Mouse (Mus musculus) forebrain, embryonic 14.5 days (tissue): ENCODE measurements around the gene Rab4b. TPM values are rescaled to one million over a fixed set of nuclear protein-coding genes. Genes with fewer than 3 reads are reported as not detected.
A peak's percentile ranks its signal among the peaks of the same experiment; 100 is the strongest.

Experiments
- ATAC-seq: fragments of 200-750 bp; cut with Nextera tagmentation; 2 replicates; pipeline ENCODE4 v1.8.0; 2017; ENCODE audit warnings: mild to moderate bottlenecking, moderate library complexity
- DNase-seq: peaks from one replicate; pipeline ENCODE4 v3.0.0-alpha.2; 2015; ENCODE audit warnings: low spot score
- H3K27ac ChIP-seq: fragments of 300-500 bp; sonication (generic); 2 replicates; pipeline ENCODE4 v1.5.1; 2014; ENCODE audit warnings: low read depth, mild to moderate bottlenecking, control low read depth, low read length, moderate library complexity
- H3K27me3 ChIP-seq: fragments of 300-500 bp; sonication (generic); replicated peaks from 2 replicates; pipeline ENCODE4 v1.6.1; 2014; ENCODE audit warnings: low read length, control low read depth, mixed read lengths; ENCODE audit not compliant: control insufficient read depth, insufficient read depth
- H3K36me3 ChIP-seq: fragments of 300-500 bp; sonication (generic); 2 replicates; pipeline ENCODE4 v1.6.1; 2014; ENCODE audit warnings: low read length, control low read depth; ENCODE audit not compliant: control insufficient read depth, insufficient read depth
- H3K4me1 ChIP-seq: fragments of 300-500 bp; sonication (generic); 2 replicates; pipeline ENCODE4 v1.6.1; 2014; ENCODE audit warnings: antibody characterized with exemption, low read length, control low read depth; ENCODE audit not compliant: control insufficient read depth, insufficient read depth
- H3K4me2 ChIP-seq: fragments of 300-500 bp; sonication (generic); 2 replicates; pipeline ENCODE4 v1.6.1; 2014; ENCODE audit warnings: mild to moderate bottlenecking, control low read depth, low read length
- H3K4me3 ChIP-seq: fragments of 300-500 bp; sonication (generic); 2 replicates; pipeline ENCODE4 v1.5.1; 2014; ENCODE audit warnings: low read depth, low read length, control low read depth
- H3K9ac ChIP-seq: fragments of 300-500 bp; sonication (generic); 2 replicates; pipeline ENCODE4 v1.6.1; 2014; ENCODE audit warnings: mild to moderate bottlenecking, low read length, control low read depth, moderate library complexity
- H3K9me3 ChIP-seq: fragments of 300-500 bp; sonication (generic); replicated peaks from 2 replicates; pipeline ENCODE4 v1.6.1; 2016; ENCODE audit warnings: low read length, control low read depth, mixed read lengths; ENCODE audit not compliant: control insufficient read depth
- WGBS: fragments of 180-500 bp; shearing (Covaris S2); extraction: QIAGEN DNeasy Blood & Tissue Kit; methylation state at CpG from one replicate; pipeline ENCODE4 v1.1.7; 2014; 5-methylcytosine and 5-hydroxymethylcytosine counted together
- polyA plus RNA-seq: library from polyadenylated mRNA; unstranded; fragments of >200 nt; fragmentation: Nextera tagmentation; extraction: Ambion mirVana; gene quantifications from 2 replicates; pipeline ENCODE4 v1.2.1, GENCODE M21; 2014

Rab4b gene
- polyA plus RNA-seq, 1 experiment from 2014 or later, result 75.8 TPM

DNA sequence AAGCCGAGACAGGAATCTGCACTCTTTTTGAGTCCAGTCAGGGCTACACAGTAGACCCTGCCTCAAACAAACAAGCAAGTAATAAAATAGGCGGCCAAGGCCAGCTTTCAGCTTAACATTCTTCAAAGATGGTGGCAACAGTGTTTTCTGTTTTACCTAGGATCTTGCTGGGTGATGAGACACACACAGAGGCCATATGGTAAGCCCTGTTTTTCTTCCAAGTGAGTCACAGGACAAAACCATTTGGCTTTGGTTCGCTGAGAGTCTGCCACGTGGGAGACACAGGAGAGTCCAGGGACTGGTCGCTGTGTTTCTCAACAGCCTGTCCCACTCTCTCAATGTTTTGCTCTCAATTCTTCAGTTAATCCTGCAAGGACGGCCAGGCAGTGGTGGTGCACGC lies 39.9 kb upstream of the Rab4b start:
- no peaks in the 10 kb centered on the region for H3K27me3 ChIP-seq
- DNase-seq, result no peak
- no peaks in the 10 kb centered on the region for H3K4me1 ChIP-seq
- H3K4me2 ChIP-seq, result no peak overlapping the region
- no peak overlapping the region for H3K4me3 ChIP-seq
- H3K36me3 ChIP-seq, result peaks cover 46% of the 10 kb centered on the region
- H3K9me3 ChIP-seq, result no peaks in the 10 kb centered on the region
- ATAC-seq, result no peak
- H3K27ac ChIP-seq, result no peak overlapping the region
- 85% methylated on average over 7 of the region's 7 CpGs for WGBS
- H3K9ac ChIP-seq, result no peak overlapping the region

DNA sequence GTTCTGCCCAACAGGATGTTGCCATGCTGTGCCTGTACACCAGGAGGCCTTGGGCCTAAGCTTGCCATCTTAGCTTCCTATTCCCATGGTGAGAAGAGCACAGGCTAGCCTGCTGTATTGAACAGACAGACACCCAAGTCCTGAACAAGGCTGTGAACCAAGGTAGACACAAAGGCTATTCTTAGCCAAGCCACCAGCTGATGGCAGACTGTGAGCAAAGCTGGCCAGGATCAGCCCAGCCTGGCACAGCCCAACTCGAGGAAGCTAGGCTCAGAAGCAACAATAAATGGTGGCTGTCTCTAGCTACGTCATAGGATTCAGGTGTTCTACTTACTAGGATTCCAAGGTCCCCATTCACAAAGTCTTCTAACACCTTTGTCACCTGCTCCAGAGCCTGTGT lies 33.9 kb upstream of the Rab4b start:
- ATAC-seq, result no peak
- no peak for DNase-seq

DNA sequence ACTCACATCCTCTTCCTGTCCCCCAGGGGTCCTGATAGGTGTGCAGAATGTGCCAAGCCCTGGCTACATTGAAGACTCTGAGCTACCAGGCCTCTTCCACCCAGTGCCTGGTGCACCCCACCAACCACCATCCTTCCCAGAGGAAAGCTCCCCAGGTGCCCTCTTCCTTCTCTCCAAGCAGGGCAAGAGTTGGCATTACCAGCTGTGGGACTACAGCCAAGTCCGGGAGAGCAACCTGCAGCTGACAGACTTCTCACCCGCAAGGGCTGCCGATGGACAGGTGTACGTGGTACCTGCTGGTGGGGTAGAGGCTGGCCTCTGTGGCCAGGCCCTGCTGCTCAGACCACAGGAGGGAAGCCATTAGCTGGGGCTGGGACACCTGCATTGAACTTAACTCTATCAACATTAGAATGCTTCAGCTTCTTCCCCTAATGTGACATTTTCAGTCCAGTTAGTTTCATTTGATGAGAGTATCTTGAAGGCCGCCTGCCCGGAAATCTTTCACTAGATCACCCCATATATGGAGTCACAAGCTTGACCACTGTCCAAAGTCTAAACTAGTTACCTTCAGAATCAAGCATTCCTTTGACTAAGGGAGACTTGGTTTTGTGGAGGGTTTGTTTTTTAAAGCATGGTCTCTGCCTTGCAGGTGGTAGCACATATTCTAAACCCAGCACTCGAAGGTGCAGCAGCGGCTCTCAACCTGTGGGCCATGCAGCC lies 25.2 kb upstream of the Rab4b start:
- WGBS, result 95% methylated on average over 8 of the region's 8 CpGs
- Histone ChIP-seq H3K4me2 (no peak overlapping the region), H3K4me3 (no peak overlapping the region), H3K27ac (no peak overlapping the region), H3K36me3 (peaks cover 47% of the 10 kb centered on the region), H3K27me3 (no peaks in the 10 kb centered on the region), H3K9me3 (no peaks in the 10 kb centered on the region), H3K4me1 (no peaks in the 10 kb centered on the region), H3K9ac (no peak overlapping the region)
- DNase-seq (no peak), ATAC-seq (no peak)

More for the DNA sequence above, 33.9 kb upstream of the Rab4b start:
- no peak overlapping the region for H3K9ac ChIP-seq
- H3K4me2 ChIP-seq, result no peak overlapping the region
- H3K4me3 ChIP-seq, result no peak overlapping the region
- H3K27ac ChIP-seq, result no peak overlapping the region
- H3K4me1 ChIP-seq, result no peaks in the 10 kb centered on the region
- H3K9me3 ChIP-seq, result no peaks in the 10 kb centered on the region
- no peaks in the 10 kb centered on the region for H3K27me3 ChIP-seq
- 93% methylated on average over 2 of the region's 2 CpGs for WGBS
- peaks cover 83% of the 10 kb centered on the region for H3K36me3 ChIP-seq

GRCm38 (mm10) chr7:27198779-27199178 lies 20.1 kb upstream of the Rab4b start:
- Histone ChIP-seq H3K27me3 (no peaks in the 10 kb centered on the region), H3K4me1 (peaks cover 11% of the 10 kb centered on the region), H3K9me3 (no peaks in the 10 kb centered on the region), H3K4me3 (no peak overlapping the region), H3K4me2 (no peak overlapping the region), H3K9ac (no peak overlapping the region), H3K27ac (no peak overlapping the region), H3K36me3 (peaks cover 29% of the 10 kb centered on the region)
- ATAC-seq (no peak), DNase-seq (no peak)
- 91% methylated on average over 8 of the region's 8 CpGs for WGBS

- DNase-seq, result no peak
- no peak overlapping the region for H3K4me3 ChIP-seq
These were observed 19.7 kb upstream of the Rab4b start for GRCm38 (mm10) chr7:27198355-27198754.

DNA sequence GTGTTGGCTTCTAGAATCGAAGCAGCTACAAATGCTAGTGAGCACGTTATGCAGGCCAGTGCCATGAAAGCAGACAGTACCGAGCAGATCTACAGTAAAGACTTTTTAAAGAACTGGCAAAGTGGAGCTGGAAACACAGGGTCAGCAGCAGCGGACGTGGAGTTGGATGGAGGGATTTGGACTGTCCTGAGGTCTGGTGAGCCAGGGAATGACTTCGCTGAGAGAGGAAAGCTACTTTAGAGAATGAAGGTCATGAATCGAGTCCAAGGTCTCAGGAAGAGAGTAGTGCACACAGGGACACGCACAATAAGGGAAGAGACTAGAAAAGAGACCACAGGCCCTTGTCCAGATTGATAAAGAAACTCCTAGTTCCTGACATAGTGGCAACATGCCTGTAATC lies 18.9 kb upstream of the Rab4b start:
- Histone ChIP-seq H3K4me2 (no peak overlapping the region), H3K9ac (no peak overlapping the region), H3K36me3 (peaks cover 29% of the 10 kb centered on the region), H3K4me3 (no peak overlapping the region), H3K27ac (no peak overlapping the region), H3K27me3 (no peaks in the 10 kb centered on the region), H3K4me1 (peaks cover 11% of the 10 kb centered on the region), H3K9me3 (no peaks in the 10 kb centered on the region)
- DNase-seq (no peak), ATAC-seq (no peak)
- WGBS, result 90% methylated on average over 8 of the region's 8 CpGs

More at GRCm38 (mm10) chr7:27198355-27198754, 19.7 kb upstream of the Rab4b start:
- H3K9me3 ChIP-seq, result no peaks in the 10 kb centered on the region
- ATAC-seq, result no peak
- H3K4me2 ChIP-seq, result no peak overlapping the region
- no peak overlapping the region for H3K27ac ChIP-seq
- peaks cover 11% of the 10 kb centered on the region for H3K4me1 ChIP-seq
- H3K9ac ChIP-seq, result no peak overlapping the region
- no peaks in the 10 kb centered on the region for H3K27me3 ChIP-seq
- peaks cover 29% of the 10 kb centered on the region for H3K36me3 ChIP-seq

DNA sequence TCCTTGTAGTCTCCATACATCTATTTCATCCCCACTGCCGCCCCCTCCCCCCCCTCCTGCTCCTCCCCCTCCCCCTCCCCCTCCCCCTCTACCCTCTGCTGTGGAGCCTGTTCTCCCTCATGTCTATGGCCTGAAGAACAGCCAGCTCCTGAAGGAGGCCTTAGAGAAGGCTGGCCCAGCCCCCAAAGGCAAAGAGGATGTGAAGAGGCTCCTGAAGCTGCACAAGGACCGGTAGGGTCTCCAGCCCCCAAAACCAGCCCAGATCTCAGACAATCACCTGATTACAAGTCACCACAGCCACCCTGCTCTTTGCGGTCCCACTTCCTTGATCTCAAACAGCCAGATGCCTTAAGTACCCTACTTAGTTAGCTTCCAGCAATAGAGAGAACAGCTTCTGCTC lies 18.4 kb upstream of the Rab4b start:
- DNase-seq (no peak), ATAC-seq (no peak)
- WGBS, result 85% methylated on average over 3 of the region's 3 CpGs
- Histone ChIP-seq H3K9me3 (no peaks in the 10 kb centered on the region), H3K4me1 (peaks cover 11% of the 10 kb centered on the region), H3K27ac (no peak overlapping the region), H3K4me2 (no peak overlapping the region), H3K9ac (no peak overlapping the region), H3K27me3 (no peaks in the 10 kb centered on the region), H3K36me3 (peaks cover 30% of the 10 kb centered on the region), H3K4me3 (no peak overlapping the region)

GRCm38 (mm10) chr7:27195681-27196611 lies 17.2 kb upstream of the Rab4b start, which contains the start of the genes BC024978 and Snrpa:
Gene BC024978 (plus strand): TSS chr7:27195781.
Gene Snrpa (minus strand): TSS chr7:27196271.
- WGBS, result 1% methylated on average over 64 of the region's 64 CpGs
- Histone ChIP-seq H3K4me1 (peaks cover 11% of the 10 kb centered on the region), H3K27ac (peak within 1 kb of the TSS; percentile 97), H3K4me2 (peak within 1 kb of the TSS; percentile 92), H3K9ac (peak within 1 kb of the TSS; percentile 90), H3K36me3 (peaks cover 41% of the 10 kb centered on the region), H3K27me3 (no peaks in the 10 kb centered on the region), H3K9me3 (no peaks in the 10 kb centered on the region), H3K4me3 (peak within 1 kb of the TSS; percentile 83)
- DNase-seq, result peak; percentile 100
- peak; percentile 99 for ATAC-seq
